Mouse (Mus musculus): ENCODE measurements around the gene Fut2.
A peak's percentile ranks its signal among the peaks of the same experiment; 100 is the strongest.

The Fut2 gene

DNA sequence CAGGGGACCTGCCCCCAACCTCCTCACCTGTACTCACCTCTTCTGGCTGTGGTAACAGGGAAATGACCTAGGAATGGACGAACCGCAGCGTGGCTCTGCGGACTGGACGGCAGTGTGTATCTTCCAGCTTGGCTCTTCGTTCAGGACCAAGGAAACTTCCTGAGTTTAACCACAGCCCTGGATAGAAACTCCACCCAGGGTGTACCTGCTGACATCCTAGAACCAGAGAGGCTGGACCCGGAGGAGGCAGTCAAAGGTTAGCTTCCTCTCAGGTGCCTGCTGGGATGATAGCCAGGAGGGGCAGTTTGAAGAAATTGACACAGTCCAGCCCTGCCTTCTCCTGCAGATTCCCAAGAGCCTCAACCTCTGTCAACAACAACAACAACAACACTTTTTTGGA, at the start of gene Fut2:
TSS of gene Fut2 (minus strand) at position 234 of the 400 bp plus-strand sequence.
- DNase-seq, result no peak

DNA sequence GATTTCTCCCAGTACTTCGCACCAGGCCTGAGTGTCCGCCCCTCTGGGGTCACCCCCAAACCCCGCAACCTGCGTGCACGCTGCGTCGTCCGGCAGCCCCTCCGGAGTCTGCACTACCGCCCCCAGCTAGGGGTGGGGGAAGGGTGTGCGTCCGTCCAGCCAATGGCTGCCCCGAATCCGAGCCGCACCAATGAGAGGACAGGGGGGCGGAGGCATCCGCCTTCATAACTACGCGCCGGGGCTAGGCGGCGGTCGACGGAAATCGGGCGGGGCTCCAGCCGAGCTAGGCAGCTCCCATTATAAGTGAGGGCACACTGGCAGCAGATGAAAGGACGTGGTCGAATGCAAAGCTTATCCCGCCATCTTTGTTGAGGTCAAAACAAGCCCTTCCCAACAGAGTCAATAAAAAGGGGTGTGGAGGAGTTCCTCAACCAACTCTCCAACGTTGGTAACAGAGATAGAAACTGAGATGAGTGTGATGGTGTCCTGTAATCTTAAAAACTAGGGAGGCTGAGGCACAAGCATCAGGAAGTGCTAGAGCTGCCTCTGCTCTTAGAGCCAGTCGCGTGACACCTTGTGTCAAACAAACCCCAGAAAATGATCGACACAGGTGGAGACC, 49.0 kb upstream of the Fut2 start, which contains the start of gene Rpl18:
TSS of gene Rpl18 (plus strand) at position 368 of the 619 bp plus-strand sequence.
- peak; percentile 99 for DNase-seq

DNA sequence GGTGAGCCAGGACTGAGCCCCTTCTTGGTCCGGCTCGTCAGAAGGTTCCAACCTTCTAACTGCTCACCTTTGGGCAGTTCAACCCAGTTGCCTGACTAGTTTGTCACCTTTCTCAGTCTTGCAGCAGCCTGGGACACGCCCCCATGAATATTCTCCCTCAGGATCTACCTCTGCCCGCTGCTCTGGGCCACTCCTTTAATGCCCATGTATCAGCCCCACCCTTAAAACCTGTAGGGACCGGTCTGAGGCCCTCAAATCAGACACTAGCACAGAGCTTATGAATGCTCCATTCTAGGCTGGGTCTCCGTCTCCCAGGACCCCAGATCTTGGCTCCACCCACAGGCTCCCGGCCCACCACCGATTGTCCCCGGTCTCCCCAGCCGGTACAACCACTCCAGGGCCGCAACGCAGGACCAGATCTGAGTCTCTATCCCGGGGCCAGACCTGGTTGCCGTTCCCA, 48.5 kb upstream of the Fut2 start:
- DNase-seq, result no peak

DNA sequence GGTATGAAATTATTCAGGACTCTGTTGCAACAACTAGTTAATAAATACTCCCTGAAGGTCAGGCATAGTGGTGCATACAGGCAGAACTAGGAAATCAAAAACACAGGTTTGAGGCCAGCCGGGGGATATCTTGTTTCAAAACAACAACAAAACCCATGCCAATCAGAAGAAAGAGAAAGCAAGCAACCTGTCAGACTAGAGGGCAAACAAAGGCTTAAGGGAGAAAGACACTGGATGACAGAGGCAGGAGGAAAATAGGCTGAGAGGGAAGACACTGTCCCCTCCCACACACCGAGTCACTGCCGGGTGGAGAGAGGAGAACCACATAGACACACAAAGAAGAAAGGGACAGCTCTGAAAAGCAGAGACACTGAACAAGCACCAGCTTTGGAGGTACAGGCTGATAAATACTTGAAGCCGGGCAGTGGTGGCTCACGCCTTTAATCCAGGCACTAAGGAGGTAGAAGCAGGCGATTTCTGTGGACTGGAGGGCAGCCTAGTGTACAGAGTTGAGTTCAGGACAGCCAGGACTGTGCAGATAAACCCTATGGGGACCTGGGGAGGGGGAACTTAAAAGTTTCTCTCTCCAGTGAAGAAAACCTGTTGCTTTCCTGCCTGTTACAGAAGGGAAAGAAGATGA, 47.8 kb upstream of the Fut2 start:
- DNase-seq, result no peak

DNA sequence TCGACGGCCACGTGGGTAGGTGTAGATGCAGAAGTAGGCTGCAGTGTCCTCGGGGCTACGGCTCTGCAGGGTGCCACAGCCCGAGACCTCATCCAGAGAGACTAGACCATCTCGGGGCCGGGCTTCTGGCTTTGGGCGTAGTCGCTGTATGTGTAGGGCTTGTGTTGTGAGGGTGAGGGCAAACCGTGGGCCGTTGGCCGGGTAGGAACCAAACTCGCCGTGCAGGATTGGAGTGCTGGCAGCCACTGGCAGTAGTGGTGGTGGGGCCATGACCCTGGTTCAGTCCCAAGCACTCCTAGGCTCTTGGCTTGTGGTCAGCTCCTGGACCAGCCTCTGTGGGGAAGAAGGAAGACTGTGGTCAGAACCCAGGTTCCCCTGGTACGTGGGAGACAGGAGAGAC, 47.2 kb upstream of the Fut2 start:
- no peak for DNase-seq

DNA sequence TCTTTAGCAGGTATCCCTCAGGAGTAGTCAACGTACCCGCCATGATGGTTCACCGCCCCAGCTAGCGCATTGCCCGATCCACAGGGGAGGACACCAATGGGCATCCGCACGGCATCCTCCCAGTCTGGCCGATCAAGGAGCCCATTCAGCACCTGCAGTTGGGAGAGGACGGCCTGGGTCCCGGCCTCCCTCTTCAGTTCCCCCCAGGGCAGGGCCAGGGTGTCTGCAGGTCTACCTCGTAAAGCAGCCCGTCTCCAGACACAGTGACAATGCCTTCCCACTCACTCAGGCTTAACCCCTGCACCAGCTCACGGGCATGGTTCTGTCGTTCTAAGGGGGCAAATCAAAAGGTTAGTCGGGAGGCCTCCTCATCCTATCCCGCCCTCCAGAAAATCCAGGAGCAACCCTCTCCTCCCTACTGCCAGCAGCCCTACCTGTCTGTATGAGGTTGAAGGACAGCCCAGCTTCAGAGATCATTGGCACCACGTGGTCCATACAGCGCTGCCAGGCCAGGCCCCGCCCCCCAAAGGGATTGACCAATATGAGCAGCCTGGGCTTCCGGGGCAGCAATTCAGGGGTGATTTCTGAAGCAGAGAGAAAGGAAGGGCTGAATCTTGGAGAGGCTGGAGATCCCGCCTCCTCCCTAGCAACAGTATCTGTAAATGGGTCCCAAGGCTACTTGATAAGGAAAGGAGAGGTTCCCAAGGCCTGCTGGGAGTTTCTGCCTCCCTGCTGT, 46.0 kb upstream of the Fut2 start:
- DNase-seq, result peak; percentile 61

DNA sequence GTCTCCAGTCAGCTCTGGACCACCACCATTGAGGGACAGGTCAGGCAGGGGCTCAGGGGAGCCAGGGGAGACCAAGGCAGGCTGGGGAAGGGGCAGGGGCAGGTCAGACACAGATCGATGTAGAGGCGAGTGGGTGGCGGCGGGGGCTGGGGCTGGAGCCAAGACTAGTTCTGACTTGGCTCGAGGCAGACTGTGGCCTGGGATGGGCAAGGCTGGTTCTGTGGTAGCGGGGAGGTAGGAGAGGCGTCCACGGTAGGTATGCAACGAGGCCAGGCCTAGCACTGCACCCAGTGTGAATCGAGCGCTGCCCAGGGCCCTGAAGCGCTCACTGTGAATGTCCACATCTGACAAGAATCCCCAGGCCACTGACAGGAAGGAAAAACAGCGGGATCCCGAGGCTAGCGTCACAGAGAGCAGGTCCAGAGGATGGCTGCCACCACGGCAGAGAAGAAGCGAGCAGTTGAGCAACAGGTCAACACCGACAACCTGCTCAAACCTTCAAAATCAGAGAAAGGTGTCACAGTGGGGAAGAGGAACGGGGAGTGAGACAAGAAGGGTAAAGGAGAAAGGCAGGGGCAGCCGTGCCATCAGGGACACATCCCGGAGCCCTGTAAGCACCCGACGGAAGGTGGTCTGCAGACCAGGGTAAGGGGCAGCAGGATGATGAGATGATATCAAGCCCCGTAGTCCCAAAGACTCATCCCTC, 45.3 kb upstream of the Fut2 start:
- no peak for DNase-seq

DNA sequence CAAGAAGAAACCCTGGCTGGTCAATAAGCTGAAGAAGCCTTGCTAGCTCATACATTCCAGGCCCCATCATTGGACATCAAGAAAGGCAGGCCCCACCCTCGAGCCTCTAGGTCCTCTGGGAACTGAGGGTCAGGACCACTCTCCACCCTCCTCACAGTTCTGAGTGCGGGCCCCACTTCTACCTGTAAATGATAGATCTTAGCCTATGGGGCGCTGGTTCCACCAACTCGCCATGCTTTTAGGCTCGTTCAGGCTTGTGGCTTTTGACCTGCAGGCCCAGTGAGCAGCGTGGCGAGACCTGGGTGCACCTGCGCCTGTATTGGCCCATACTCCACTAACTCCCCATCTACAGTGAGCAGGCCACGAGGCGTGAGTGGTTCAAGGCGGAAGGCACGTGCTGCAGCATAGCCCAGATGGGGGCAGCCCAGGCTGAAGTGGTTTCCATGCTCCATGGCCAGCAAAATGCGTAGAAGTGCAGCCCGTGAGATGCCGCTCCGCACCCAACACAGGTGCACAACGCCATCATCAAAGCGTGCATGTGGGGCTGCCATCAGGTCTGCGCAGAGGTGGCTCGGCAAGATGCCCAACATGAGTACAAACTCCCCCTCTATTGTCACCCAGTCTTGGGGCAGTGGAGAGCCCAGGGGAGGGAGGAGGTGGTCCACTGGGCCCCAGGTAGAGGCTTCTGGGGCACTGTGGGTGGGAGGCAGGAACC, 44.4 kb upstream of the Fut2 start:
- no peak for DNase-seq

DNA sequence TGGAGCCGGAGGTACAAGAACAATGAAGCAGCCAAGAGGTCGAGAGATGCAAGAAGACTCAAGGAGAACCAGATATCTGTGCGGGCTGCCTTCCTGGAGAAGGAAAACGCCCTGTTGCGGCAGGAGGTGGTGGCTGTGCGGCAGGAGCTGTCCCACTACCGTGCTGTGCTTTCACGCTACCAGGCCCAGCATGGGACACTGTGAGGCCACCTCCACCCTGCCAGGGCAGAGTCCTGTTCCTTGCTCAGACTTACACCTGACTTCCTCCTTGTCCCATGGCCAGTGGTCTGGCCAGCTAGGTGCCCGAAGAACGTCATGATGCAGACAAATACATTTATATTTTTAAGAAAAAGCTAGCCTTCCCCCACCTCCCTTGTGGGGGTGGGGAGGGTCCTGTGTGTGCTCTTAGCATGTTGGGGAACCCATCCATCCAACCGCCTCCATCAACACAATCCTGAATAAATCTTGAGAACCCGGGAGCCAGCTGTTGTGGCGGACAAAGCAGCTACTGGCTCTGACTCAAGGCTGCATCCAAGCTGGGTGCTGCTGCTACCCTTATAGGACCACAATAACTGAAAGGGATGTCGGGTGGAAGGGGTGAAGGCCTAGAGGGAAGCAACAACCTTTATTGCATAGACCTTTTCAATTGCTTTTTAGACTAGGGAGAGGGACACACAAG, 43.6 kb upstream of the Fut2 start:
- DNase-seq, result no peak

DNA sequence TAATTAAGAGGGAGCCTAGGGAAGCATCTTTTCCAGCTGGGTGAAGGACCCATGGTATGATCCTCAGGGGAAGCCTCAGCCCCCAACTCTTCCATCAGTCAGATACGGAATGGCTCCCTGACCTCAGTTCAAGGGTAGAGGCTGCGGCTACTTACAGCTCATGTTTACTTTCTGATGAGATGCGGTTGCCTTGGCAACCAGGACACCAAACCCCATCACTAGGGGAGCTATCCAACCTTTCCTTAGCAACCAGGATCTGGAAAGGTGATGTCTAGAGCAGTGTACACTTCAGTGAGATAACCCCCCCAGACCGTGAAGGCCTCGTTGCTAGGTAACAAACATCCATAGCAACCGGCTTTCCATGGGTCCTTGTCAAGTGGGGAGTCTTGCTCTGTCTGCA, 42.8 kb upstream of the Fut2 start:
- peak; percentile 54 for DNase-seq

DNA sequence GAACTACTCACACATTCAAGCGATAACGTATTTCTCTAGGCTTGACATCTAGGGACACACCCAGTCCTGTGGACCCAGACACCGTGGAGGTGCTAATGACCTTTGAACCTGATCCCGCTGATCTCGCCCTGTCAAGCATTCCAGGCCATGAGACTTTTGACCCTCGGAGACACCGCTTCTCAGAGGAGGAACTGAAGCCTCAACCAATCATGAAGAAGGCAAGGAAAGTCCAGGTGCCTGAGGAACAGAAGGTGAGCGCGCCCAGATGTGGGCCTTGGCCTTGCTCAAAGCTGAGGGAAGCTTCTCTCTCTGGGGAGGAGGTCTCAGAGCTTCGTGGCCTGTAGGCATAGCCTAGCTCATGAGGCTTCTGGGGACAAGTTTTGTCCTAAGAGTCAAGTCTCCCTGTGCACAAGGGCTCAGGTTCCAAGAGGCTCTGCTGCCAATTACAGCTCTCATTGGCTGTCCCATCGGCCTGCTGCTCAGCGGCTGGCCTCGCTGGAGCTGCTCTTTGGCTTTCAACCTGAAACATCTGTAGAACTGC, 42.1 kb upstream of the Fut2 start:
- no peak for DNase-seq

DNA sequence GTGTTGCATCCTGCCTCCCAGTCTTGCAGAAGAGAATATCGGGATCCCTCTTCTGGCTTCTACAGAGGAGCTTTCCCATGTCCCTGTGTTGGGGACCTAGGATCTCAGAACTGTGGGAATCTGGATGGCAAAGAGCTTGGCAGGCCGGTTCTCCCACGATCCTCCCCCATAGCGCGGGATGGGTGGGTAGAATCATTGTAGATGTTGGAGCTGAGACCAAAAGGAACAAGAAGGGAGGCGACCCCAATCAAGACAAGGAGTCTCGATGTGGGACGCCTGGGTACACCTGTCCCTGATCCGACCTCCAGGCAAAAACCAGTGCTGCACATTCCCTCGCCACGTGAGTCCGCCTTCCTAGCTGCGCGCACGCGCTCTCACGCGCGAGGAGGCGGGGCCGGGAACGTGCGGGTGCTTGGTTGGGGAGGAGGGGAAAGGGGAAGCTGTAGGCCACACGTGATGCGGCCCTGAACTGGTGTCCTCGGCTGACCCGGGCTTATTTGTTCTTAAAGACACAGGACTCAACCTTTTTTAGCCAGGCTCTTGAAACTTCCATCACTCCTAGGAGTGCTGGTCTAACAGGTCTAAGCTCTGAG, 41.3 kb upstream of the Fut2 start:
- peak; percentile 96 for DNase-seq

DNA sequence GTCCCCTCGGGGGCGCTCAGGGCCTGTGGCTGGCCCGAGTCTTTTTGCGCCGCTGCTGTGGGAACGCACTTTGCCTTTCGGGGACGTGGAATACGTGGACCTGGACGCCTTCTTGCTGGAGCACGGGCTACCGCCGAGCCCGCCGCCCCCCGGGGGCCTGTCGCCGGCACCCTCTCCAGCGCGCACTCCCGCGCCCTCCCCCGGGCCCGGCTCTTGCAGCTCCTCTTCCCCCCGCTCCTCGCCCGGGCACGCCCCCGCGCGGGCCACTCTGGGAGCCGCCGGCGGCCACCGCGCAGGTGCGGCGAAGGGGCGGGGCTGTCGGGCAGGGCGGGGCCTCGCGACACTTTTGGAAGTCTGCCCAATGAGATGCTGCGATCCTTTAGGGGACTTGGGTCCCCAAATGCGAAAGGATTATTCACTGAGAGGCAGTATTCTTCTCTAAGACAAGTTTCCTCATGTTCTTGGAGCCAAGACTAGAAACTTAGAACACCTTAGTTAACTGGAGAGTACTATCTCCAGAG, 40.6 kb upstream of the Fut2 start:
- DNase-seq, result peak; percentile 89

DNA sequence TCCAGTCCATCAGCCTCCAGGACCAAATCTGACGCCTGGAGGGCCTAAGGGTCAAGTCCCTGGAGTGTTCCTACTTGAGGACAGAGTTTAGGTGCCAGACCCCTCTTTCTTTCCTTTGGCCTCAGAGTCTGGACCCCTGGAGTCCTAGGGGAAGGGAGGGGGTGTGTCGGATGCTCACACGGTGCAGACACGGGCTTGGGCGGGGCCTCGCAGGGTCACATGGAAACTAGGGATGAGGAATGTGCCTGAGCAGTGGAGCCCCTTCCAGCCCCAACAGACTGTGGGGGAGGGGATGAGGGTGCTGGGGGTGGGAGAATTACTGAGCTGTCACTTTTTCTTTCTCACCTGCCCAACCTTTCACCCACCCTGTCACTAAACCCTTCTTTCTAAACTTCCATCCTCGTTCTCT, 39.7 kb upstream of the Fut2 start:
- peak; percentile 92 for DNase-seq

DNA sequence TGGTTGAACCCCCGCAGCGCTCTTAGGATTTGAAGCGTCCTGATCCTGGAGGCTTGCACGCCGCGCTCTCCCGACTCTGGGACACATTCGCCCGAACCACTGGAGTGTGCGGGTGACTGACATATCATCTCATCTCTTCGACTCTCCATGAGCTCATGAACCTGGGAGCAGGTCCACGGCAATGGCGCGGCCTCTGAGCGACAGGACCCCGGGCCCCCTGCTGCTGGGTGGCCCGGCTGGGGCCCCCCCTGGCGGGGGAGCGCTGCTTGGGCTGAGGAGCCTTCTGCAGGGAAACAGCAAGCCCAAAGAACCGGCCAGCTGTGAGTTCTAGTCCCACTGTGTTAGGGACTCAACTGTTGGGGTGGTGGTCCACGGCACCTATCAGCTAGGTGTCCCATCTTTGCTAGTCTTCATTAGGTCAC, 39.3 kb upstream of the Fut2 start:
- peak; percentile 55 for DNase-seq

DNA sequence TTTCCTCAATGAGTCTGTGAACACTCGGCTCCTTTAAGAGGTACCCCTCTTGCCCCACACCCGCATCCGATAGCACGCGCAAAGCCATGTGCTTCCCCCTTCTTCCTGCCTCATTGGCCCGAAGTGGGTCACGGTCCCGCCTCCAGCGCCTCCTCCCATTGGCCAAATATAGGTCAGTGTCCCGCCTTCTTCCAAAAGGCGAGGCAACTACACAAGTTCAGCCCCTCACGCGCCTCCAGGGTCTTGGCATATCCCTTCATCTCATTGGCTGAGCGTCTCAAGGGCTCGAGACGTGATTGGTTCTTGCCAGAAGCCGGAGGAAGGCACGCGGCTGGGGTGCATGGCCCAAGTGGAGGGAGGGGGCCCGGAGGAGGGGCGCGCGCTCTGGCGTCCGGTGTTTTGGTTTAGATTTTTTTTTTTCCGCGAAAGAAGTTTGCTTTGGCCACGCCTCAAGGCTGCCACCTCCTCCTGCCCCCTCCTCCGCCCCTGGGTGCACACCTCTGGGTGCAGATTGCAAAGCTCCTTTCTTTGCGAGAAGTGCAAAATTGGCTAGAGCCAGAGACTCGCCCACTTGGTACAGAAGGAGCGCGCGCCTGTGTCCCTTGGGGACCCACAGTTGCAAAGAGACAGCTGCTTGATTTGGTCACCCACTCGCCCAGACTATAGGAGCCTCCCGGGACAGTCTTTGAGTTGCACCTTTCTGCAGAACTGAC, 38.7 kb upstream of the Fut2 start, which contains the start of gene Dbp:
TSS of gene Dbp (plus strand) at position 359 of the 713 bp plus-strand sequence.
- DNase-seq, result peak; percentile 100

DNA sequence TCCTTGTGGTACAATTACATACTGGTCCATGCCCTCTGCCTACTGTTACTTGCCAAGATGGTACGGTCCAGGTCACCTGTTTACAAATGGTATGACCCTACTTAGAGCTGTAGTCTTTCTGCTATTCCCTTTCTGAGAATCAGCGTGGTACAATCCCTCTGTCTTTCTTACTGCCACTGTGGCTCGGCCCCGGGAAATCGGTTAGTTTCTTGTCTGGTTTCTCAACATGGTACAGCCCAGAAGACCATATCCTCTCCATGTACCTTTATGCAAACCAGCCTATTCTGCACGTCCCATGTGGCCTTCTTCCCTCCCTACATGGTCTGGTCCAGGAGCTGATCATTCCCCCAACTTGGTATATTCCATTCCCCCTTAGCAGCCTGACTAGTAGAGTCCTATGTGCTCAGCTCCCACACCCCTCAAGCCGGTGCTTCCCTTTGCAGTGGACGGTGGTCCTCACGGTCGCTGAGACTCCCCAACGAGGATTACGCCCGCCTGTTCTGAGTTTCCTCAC, 37.9 kb upstream of the Fut2 start:
- DNase-seq, result peak; percentile 91

DNA sequence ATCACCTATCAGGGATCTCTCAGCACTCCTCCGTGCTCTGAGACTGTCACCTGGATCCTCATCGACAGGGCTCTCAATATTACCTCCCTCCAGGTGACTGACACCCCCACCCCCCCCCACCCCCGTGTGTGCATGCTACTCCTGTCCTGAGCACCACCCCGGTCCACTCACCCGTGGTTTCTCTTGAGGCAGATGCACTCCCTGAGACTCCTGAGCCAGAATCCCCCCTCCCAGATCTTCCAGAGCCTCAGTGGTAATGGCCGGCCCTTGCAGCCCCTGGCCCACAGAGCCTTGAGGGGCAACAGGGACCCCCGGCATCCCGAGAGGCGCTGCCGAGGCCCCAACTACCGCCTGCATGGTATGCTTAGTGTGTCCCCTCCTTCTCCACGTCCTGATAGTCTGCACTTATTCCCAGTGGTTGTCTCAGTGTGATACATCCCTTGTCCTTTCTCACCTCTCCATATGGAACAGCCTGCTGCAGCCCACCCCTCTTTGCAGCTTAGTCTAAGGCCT, 37.4 kb upstream of the Fut2 start:
- DNase-seq, result peak; percentile 63

DNA sequence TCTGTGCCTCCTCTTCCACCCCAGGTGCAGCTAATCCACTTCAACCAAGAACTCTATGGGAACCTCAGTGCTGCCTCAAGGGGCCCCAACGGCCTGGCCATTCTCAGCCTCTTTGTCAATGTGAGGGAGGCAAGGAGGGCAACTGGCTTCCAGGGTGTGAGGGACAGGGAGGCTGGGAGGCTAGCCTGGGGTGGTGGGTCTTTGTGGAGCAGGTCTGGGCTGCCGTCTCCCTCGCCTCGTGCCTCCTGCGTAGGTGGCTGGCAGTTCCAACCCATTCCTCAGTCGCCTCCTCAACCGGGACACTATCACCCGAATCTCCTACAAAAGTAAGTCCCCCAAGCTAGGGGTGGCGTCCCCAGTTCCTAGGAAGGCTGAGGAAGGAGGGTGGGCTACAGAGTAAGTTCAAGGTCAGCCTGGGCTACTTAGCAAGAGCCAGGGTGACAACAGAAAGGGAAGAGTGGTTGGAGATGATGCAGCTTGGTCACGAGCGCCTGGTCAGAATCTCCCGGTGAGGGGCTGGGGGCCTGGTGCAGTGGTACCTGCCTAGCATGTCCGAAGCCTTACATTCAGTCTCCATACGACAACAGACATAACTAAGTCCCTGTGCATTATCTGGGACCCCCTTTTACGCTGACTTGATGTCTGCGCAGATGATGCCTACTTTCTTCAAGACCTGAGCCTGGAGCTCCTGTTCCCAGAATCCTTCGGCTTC, 36.8 kb upstream of the Fut2 start:
- DNase-seq, result no peak
